Mouse (Mus musculus): ENCODE data around the gene Itprip. TPM values are rescaled to one million over a fixed set of nuclear protein-coding genes. Genes with fewer than 3 reads are reported as not detected.

Itprip gene
- 18.6 and 33.0 TPM in 2 replicates for total RNA-seq (2017)

DNA sequence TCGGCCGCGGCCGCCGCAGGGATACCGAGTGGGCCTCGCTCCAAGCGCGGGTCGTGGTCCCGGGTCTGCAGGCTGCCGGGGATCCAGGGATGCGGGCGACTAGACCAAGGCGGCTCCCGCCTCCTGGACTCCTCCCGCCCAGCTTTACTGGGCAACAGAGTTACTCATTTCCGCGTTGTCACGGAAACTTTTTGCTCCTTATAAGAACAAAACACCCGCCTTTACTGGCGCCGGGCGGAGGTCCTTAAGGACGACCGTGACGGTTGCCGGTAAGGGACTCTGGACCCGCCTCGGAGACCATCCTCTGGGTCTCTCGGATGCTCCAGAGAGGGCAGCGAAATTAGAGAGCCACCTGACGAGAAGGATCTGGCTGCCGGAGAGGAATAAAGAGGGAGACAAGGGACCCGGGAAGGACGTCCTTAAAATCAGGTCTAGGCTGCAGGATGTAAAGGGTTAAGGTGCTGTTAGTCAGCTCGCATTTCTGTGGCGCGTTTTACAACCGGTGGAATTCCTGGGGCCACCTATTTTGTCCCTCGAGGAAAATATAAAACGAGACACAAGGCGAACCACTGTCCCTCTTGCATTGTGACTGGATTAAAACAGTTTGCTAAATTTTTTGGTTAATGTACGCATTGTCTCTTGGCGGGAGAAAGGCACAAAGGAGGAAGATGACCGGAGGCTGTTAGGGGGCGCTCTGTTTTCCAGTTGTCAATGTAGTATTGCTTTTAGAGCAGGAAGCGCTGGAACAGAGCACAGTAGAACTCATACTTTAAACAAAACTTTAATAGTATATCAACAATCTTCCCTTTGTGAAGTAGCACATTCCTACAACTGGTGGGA, at the start of gene Itprip, which contains the start of gene Cfap43:
TSS of gene Itprip (minus strand) at position 174 of the 840 bp plus-strand sequence.
TSS of gene Cfap43 (minus strand) at position 162 of the 840 bp plus-strand sequence.
- ATAC-seq (replicated peaks in 1 of 2; ENCODE audit: insufficient read depth in 1 of 2, low FRiP score in 2 of 2, low TSS enrichment in 1 of 2, low read depth in 1 of 2, poor library complexity in 2 of 2, severe bottlenecking in 2 of 2) = peak; percentile 69 to 71

DNA sequence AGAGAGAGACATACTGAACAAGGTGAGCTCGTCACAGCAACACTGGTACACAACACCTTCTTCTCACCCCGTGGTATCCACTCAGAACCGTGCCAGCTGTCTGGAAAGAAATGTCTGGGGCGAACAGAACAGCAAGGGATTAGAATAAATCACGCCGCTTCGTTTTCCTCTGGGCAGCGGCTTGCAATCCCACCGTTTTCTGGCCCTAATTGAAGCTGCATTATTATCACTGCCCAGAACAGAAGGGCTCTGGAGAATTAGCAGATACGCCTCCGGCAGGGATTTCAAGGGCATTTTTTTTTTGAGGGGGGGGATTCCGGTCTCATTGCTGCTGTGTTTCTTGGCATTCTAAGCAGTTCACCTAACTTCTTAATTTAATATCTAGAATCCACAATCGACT, 39.1 kb upstream of the Itprip start:
- no peak for ATAC-seq (replicated peaks in 1 of 2; ENCODE audit: insufficient read depth in 1 of 2, low FRiP score in 2 of 2, low TSS enrichment in 1 of 2, low read depth in 1 of 2, poor library complexity in 2 of 2, severe bottlenecking in 2 of 2)

DNA sequence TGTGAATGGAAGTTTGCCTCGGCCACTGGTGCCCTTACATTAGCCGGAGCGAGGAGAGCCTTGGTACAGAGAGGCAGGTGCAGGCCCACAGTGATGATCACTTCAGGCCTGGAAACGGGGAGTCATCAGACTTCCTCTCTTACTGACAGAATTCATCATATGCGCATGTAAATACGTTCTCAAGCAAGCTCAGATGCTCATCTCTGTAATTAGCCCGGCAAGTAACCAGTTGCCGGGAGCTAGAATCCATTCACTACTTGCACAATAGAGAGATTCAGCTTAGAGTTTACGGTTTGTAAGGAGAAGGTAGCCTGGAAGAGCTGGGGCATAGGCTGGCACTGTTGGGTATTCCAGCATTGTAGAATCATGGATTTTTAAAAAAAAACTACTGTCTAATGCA, 34.1 kb upstream of the Itprip start:
- ATAC-seq (replicated peaks in 1 of 2; ENCODE audit: insufficient read depth in 1 of 2, low FRiP score in 2 of 2, low TSS enrichment in 1 of 2, low read depth in 1 of 2, poor library complexity in 2 of 2, severe bottlenecking in 2 of 2) = no peak

DNA sequence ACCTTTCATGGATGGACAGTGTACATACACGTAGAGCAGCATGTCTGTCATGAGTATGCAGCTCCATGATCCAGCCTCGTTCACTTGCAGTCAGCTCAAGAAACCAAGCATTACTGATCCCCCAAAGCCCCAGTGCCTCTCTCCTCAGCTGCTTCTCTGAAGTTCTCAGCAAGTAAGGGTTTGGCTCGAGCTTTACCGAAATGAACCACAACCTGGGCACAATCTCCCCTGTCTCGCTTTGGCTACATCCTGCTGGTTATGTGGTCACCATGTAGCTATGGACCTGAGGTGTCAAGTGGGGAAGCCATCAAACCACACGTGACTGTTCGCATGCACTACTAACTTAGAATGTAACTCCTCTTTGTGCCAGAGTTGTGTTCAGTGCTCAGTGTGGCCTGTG, 31.8 kb upstream of the Itprip start:
- ATAC-seq (replicated peaks in 1 of 2; ENCODE audit: insufficient read depth in 1 of 2, low FRiP score in 2 of 2, low TSS enrichment in 1 of 2, low read depth in 1 of 2, poor library complexity in 2 of 2, severe bottlenecking in 2 of 2) = 0 out of 4 replicates have a peak, but pooled peaks of 1 of the 2 experiments have one; percentile 29

DNA sequence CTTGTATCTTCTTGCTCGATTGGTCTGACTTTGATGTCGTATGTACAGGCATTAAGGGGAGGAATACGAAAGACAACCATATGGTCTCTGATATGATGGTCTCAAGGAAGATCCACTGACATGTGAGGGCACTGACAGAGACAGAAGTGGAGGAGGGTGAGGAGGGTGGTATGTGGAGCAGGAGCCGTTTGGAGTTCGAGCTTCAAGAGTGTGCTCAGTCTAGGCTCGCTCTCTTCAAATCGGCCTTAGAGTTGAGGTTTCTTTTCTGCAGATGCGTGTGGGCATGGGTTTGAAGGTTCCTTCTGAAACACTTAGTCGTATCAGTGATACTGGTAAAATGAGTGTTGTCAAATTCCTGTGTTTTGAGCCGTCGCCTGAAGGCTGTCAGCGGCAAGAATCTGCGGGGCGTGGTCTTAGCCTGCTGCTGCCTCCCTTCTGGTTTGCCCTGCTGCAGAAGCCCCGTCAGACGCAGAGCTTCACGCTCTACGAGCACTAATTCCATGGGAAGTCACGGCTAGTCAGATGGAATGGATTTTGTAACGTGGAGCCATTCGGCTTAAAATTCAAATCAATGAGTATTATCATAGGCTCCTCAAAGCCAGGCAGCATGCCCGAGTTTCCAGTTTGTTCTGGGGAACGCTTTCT, 27.8 kb upstream of the Itprip start:
- no peak for ATAC-seq (replicated peaks in 1 of 2; ENCODE audit: insufficient read depth in 1 of 2, low FRiP score in 2 of 2, low TSS enrichment in 1 of 2, low read depth in 1 of 2, poor library complexity in 2 of 2, severe bottlenecking in 2 of 2)

DNA sequence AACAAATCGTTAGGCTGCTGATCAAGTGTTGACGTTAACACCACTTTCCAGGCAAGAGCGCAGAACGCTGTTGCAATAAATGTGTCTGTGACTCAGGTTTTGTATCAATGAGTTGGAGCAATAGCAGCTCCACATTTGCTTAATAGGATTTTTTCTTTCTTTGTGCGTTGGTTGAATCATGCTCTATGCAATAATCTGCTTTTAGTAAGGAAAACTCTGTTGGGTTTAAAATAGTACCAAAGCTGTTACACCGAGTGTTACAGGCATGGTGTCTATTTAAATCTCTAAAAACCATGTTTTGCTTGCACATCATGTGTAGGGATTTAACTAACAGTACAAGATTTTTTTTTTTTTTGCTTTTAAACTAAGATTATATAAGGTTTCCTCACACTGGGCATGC, 20.3 kb upstream of the Itprip start:
- no peak for ATAC-seq (replicated peaks in 1 of 2; ENCODE audit: insufficient read depth in 1 of 2, low FRiP score in 2 of 2, low TSS enrichment in 1 of 2, low read depth in 1 of 2, poor library complexity in 2 of 2, severe bottlenecking in 2 of 2)

DNA sequence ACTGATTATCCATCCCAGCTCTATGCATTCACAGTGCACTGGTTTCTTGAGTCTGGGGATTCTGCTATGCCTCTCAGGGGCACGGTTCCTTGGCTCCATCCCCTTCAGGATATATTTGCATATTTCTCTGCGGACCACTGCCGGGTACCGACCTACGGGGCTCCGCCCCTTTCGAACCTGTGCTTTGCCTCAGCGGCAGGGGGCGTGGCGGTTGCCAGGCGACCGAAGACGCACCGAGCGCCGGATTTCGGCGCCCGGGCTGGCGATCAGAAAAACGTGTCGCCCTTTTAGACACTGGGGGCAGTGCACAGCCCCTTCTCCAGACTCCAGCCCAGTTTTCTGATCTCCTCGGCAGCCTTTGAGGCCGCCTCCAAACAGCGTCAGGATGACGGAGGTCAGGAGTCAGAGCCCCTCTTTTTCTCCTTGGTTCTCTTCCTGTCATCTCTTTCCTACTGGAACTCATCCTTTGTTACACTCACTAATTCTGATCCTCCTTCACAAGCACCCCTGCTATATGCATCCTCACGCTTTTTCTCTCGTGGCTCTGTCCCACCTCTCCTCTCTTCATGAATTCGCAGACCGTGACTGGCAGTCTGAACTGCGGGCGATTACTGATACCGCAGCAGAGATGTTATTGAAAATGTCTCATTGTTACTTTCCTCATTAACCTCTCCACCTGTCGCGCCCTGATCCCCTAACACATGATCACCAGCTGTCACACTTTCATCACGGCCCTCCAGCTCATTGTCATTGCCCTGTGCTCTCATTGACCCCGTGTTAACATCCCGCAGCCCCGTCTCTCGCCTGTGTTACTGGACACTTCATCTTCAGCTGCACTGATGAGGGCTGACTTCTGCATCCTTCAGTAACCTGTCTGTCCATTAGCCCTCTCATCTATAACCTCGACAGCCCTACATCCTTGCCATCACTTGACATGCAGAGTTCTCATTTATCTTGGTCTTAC, 18.6 kb upstream of the Itprip start, which contains the start of gene Cfap58:
TSS of gene Cfap58 (plus strand) at position 233 of the 964 bp plus-strand sequence.
- peak; percentile 92 to 93 for ATAC-seq (replicated peaks in 1 of 2; ENCODE audit: insufficient read depth in 1 of 2, low FRiP score in 2 of 2, low TSS enrichment in 1 of 2, low read depth in 1 of 2, poor library complexity in 2 of 2, severe bottlenecking in 2 of 2)

DNA sequence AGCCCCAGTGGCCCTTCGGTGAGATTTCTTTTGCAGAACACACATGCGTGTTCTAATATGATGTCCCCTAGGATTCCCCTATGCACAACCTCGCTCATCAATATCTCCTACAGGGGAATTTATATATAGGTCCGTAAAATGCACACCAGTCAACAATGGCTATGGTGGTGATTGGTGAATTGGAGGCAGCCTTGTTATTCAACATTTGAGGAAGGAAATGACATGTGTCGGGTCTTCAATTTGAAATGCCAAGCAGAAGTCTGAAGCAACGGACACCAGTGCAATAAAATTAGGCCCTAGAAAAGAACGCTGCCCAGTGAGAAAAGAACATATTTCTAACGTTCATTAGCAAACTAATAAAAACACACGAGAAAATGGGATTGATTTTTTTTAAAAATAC, 17.8 kb upstream of the Itprip start:
- peak; percentile 7 to 25; a peak in 1 of 4 replicates for ATAC-seq (replicated peaks in 1 of 2; ENCODE audit: insufficient read depth in 1 of 2, low FRiP score in 2 of 2, low TSS enrichment in 1 of 2, low read depth in 1 of 2, poor library complexity in 2 of 2, severe bottlenecking in 2 of 2)

DNA sequence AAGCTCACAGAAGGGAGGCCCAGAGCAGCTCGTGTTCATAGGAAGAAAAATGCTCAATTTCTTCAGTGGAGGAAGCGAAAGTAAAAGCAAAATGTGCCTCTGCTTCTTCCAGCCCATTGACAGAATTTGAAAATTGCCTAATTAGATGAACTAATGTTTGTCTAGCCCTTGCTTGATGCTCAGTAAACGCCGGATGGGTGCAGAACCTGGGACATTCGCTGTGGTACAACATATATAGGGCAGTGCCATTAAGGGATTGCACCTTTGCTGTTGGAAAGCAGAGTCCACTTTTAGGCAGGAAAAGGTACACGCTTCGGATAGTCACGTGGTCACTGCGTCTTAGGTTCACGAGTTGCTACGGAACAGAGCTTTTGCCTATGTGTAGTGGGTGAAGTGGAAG, 17.4 kb upstream of the Itprip start:
- ATAC-seq (replicated peaks in 1 of 2; ENCODE audit: insufficient read depth in 1 of 2, low FRiP score in 2 of 2, low TSS enrichment in 1 of 2, low read depth in 1 of 2, poor library complexity in 2 of 2, severe bottlenecking in 2 of 2) = no peak

DNA sequence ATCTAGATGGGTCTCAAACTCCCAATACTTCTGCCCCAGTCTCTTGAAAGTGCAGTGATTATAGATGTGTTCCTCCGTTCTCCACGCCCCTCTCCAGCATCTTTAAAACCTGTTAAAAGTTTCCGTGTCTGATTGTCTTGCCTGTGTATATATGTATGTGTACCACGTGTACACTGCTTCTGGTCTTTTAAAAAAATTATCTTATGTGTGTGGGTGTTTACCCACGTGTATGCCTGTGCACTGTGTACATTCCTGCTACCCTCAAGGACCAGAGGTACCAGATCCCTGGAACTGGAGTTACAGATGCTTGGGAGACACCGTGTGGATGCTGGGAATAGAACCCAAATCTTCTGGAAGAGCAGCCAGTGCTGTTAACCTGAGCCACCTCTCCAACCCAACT, 16.4 kb upstream of the Itprip start:
- ATAC-seq (replicated peaks in 1 of 2; ENCODE audit: insufficient read depth in 1 of 2, low FRiP score in 2 of 2, low TSS enrichment in 1 of 2, low read depth in 1 of 2, poor library complexity in 2 of 2, severe bottlenecking in 2 of 2) = no peak

DNA sequence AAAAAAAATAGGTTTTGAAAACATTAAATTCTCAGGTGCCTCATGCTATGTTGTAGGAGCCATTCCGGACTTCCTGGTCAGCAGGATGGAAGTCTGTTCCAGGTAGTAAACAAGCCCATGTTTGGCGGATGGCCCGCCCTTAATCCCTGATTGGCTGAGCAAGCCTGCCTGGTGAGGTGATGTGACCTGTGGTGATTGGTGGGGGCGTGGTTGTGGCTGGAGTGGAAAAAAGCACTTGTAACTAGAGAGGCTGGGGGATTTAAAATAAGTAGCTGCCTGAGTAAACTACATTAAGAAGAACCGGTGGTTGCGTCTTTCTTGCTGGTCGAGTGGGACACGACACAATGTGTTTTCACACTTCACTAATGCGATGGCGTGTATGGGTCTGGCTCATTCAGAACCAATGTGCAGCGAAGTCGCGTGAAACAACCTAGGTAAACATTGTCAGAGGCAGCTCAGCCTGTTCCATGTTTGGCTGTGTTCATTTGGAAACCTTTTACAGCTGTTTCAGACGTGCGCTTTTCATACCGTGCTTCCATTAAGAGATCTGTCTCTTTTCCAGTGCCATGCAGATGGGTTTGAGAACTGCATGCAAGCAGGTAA, 15.6 kb upstream of the Itprip start:
- no peak for ATAC-seq (replicated peaks in 1 of 2; ENCODE audit: insufficient read depth in 1 of 2, low FRiP score in 2 of 2, low TSS enrichment in 1 of 2, low read depth in 1 of 2, poor library complexity in 2 of 2, severe bottlenecking in 2 of 2)

DNA sequence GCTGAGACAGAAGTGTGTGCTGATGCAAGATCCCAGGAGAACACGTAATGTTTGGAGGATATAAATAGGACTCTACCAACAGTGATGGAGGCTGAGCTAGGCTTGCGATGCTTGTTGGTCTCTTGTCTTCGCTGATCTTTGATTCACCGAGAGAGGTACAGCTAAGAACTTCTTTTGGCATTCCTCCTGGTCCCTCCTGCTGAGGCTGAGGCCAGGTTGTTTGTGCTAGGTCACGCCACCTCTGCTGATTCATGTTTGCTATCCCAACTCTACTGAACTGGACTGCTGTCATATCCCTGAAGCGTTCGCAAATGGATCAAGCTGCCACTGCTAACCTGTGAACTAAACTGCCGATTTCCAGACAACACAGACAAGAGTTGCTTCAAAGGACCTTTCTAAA, 15.0 kb upstream of the Itprip start:
- ATAC-seq (replicated peaks in 1 of 2; ENCODE audit: insufficient read depth in 1 of 2, low FRiP score in 2 of 2, low TSS enrichment in 1 of 2, low read depth in 1 of 2, poor library complexity in 2 of 2, severe bottlenecking in 2 of 2) = no peak

DNA sequence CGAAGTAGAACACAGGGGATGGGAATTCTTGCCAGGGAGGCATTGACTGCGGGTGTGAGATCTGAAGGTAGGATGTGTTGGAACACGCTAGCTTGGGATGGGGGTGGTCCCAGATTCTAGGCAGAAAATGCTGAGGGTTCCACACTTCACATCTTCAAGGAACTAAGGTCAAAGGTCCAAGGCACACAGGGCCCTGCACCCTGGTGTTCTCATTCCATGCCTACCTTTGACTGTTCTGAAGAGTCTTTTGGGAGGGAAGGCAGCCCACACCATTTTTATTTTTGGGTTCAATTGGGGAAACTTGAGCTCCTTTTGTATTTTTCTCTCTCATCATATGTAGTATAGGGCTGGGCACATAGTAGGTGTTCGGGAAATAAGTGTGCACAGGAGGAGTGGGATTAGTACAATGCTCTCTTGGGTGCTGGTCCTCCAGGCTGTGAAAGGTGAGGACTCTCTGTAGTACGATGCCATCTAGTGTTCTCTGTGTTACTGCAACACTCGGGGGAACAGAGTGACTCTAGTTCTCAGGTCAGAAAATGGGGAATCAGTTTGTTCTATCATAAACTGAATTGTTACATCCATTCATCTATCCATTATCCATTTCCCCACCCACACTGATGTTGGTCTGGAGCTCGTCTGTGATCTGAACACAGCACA, 13.0 kb upstream of the Itprip start:
- ATAC-seq (replicated peaks in 1 of 2; ENCODE audit: insufficient read depth in 1 of 2, low FRiP score in 2 of 2, low TSS enrichment in 1 of 2, low read depth in 1 of 2, poor library complexity in 2 of 2, severe bottlenecking in 2 of 2) = peak; percentile 88 to 90

DNA sequence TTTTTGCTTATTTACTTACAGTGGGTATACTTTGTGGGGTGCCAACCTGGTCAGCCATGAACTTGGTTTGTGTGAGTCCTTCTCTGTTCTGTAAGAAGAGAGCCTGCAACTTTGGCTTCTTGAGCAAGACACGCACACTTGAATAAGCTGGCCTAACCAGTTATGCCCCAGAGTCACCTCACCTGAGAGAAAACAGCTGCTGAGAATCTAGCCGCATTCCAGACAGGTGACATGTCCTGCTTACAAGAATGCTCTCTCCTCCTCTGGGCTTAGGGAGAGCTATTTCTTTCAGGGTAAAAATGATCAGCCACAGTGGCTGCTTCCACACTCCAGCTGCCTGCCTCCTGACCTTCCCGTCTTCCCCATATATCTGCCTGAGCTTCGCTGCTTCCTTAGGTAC, 9.9 kb upstream of the Itprip start:
- ATAC-seq (replicated peaks in 1 of 2; ENCODE audit: insufficient read depth in 1 of 2, low FRiP score in 2 of 2, low TSS enrichment in 1 of 2, low read depth in 1 of 2, poor library complexity in 2 of 2, severe bottlenecking in 2 of 2) = no peak

DNA sequence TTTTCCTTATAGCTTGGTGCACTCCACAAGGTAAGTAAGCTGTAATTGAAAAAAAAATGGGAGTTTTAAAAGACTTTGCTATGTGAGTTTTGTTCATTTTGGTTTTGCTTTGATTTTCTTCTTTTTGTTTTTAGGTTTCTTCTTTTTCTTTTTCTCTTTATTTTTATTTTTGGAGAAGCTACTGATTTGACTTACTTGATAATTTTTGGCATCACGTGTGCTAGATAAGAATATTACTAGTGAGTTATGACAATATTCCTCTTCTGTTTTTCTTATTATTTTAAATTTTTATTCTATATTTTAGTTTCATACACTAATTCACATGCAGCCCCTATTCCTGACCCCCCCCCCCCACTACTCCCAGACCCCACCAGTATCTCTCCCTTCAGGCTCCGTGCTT, 7.9 kb upstream of the Itprip start:
- no peak for ATAC-seq (replicated peaks in 1 of 2; ENCODE audit: insufficient read depth in 1 of 2, low FRiP score in 2 of 2, low TSS enrichment in 1 of 2, low read depth in 1 of 2, poor library complexity in 2 of 2, severe bottlenecking in 2 of 2)

DNA sequence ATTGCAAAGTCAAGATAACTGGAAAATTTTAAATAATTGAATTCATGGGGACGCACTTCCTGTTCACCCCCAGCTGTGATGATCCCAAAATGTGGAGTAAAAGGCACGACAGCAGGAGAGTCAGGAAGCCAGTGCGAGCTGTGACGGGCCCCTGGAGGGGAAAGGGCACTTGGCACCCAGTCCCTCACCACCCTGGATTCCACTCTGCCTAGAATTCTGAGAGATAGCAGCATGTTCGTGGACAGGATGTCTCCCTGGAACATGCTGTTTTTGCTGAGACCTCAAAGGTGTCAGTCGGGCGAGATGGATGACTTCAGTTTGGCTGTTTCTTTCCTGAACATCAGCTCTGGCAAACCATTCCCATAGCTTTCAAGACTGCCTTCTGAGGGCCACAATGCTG, 6.7 kb upstream of the Itprip start:
- ATAC-seq (replicated peaks in 1 of 2; ENCODE audit: insufficient read depth in 1 of 2, low FRiP score in 2 of 2, low TSS enrichment in 1 of 2, low read depth in 1 of 2, poor library complexity in 2 of 2, severe bottlenecking in 2 of 2) = no peak

DNA sequence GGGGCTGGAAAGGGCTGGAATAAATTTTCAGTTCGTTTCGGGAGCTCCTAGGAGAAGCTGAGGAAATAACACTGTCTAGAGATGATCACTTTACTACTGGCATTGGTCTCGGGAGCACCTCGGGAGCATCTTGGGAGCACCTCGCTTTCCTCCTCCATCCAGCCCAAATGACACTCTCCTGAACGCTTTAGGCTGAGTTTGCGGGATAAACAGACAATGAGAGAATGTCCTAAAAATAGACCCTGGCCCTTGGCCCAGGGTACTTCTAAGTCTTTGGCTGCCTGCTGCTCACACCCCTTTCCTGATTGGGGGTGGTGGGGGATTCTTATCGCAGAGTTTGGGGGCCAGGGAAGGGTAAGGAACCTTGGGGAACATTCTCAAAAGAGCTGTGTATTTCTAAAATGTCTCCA, 872 bp upstream of the Itprip start:
- ATAC-seq (replicated peaks in 1 of 2; ENCODE audit: insufficient read depth in 1 of 2, low FRiP score in 2 of 2, low TSS enrichment in 1 of 2, low read depth in 1 of 2, poor library complexity in 2 of 2, severe bottlenecking in 2 of 2) = no peak

Data from hematopoietic stem cell, adult 5-6 weeks (primary cell).